Mouse (Mus musculus): ENCODE data around the gene Twistnb. TPM values are rescaled to one million over a fixed set of nuclear protein-coding genes. Genes with fewer than 3 reads are reported as not detected.

Twistnb gene
- polyA plus RNA-seq, 1 experiment from 2014 or later, result 48.2 TPM

DNA sequence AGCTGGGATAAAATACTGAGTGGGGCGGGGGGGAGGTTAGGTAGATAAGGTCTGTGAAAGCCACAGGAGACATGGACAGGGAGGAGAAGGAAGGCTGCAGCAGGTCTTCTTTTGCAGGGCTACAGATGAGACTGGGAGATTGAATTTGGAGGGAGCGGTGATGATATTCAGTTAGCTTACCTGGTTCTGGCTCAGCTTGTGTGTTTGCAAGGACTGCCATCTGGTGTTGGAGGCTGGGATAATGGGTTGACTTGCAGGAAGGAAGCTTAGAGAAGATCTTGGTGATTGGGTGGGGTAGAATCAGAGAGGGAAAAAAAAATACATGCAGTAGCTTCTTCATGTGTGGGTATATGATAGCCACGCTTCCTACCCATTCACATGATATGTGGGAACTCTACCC is 5.1 kb upstream of the Twistnb start:
- H3K9ac ChIP-seq (ENCODE audit: low read length), result no peak overlapping the region
- no peaks in the 10 kb centered on the region for H3K4me1 ChIP-seq (ENCODE audit: control insufficient read depth, insufficient read depth, low read length)
- WGBS, result 27% methylated on average over 3 of the region's 3 CpGs
- H3K4me3 ChIP-seq (ENCODE audit: low read depth, low read length), result no peak overlapping the region
- DNase-seq (ENCODE audit: low spot score) (peak; percentile 72), ATAC-seq (peak; percentile 33; the same call in 1 of the 2 replicates)
- no peak overlapping the region for H3K4me2 ChIP-seq (ENCODE audit: low read length)
- no peaks in the 10 kb centered on the region for H3K9me3 ChIP-seq (replicated peaks; ENCODE audit: control insufficient read depth, low read length)
- no peaks in the 10 kb centered on the region for H3K27me3 ChIP-seq (replicated peaks; ENCODE audit: control insufficient read depth, insufficient read depth, low read length)
- H3K36me3 ChIP-seq (ENCODE audit: control insufficient read depth, insufficient read depth, low read length), result no peaks in the 10 kb centered on the region
- no peak overlapping the region for H3K27ac ChIP-seq (ENCODE audit: low read depth, low read length)

DNA sequence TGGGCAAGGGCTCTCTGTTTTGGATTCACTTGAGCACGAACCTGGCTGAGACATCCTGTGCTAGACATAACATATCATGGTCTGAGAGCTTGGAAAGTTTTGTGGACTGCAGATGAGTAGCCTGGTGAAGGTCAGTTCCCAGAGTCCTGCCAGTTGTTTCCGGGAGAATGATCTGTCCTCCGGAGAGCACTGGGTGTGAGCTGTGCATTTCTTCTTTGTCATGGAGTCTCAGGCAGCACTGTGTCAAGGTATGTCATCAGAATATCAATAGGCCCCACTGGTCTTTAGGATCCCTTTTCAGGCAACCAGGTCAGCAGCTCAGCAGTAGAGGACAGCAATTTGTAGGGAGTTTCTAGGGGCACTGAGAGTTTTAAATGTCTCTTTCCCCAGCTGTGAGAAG is 2.1 kb upstream of the Twistnb start:
- H3K4me3 ChIP-seq (ENCODE audit: low read depth, low read length), result no peak overlapping the region
- no peak for ATAC-seq
- no peak overlapping the region for H3K9ac ChIP-seq (ENCODE audit: low read length)
- 22% methylated on average over 3 of the region's 3 CpGs for WGBS
- H3K9me3 ChIP-seq (replicated peaks; ENCODE audit: control insufficient read depth, low read length), result no peaks in the 10 kb centered on the region
- H3K4me2 ChIP-seq (ENCODE audit: low read length), result no peak overlapping the region
- no peak overlapping the region for H3K27ac ChIP-seq (ENCODE audit: low read depth, low read length)
- no peaks in the 10 kb centered on the region for H3K36me3 ChIP-seq (ENCODE audit: control insufficient read depth, insufficient read depth, low read length)
- H3K27me3 ChIP-seq (replicated peaks; ENCODE audit: control insufficient read depth, insufficient read depth, low read length), result no peaks in the 10 kb centered on the region
- no peak for DNase-seq (ENCODE audit: low spot score)
- peaks cover 4% of the 10 kb centered on the region for H3K4me1 ChIP-seq (ENCODE audit: control insufficient read depth, insufficient read depth, low read length)

DNA sequence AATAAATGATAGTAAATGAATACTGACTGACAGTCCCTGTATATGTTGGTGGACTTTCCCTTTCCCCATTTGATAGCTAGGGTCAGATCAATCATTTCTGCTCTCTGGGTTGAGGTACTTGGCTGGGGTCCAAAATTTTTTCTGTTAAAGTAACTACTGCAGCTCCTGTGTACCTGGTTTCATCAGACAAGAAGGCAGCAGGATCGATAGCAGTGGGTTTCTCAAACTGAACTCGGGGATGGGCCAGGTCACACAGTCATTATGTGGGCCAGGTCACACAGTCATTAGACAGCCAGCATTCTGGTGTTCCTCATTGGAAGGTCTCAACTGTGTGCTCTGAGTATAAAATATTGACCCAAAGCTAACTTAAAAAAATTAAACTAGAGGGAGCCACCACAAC is 1.7 kb upstream of the Twistnb start:
- no peak overlapping the region for H3K4me3 ChIP-seq (ENCODE audit: low read depth, low read length)
- H3K9ac ChIP-seq (ENCODE audit: low read length), result no peak overlapping the region
- H3K4me2 ChIP-seq (ENCODE audit: low read length), result no peak overlapping the region
- ATAC-seq (no peak), DNase-seq (ENCODE audit: low spot score) (no peak)
- no peaks in the 10 kb centered on the region for H3K36me3 ChIP-seq (ENCODE audit: control insufficient read depth, insufficient read depth, low read length)
- peaks cover 4% of the 10 kb centered on the region for H3K4me1 ChIP-seq (ENCODE audit: control insufficient read depth, insufficient read depth, low read length)
- WGBS, result 69% methylated on average over 2 of the region's 2 CpGs
- no peaks in the 10 kb centered on the region for H3K9me3 ChIP-seq (replicated peaks; ENCODE audit: control insufficient read depth, low read length)
- H3K27ac ChIP-seq (ENCODE audit: low read depth, low read length), result no peak overlapping the region
- H3K27me3 ChIP-seq (replicated peaks; ENCODE audit: control insufficient read depth, insufficient read depth, low read length), result no peaks in the 10 kb centered on the region

DNA sequence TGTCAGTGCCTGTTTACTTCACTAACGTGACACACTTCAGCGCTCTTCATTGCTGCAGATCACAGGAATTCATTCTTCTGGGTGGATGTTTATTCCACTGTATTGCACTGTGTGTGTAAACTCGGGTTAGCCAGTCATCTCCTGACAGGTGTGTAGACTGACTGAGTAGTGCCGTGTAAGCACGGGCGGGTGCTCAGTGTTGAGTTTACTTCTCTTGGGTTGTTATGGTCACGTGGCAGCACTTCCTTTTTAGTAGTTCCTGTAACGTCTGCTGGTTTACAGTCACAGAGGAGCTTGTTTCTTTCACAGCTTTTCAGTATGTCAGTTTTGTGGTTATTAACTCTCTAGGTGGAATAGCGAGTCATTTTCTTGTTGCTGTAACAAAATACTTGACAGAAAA is 4.4 kb downstream of the Twistnb start:
- no peak overlapping the region for H3K4me2 ChIP-seq (ENCODE audit: low read length)
- DNase-seq (ENCODE audit: low spot score) (no peak), ATAC-seq (no peak)
- no peak overlapping the region for H3K27ac ChIP-seq (ENCODE audit: low read depth, low read length)
- 0 out of 2 replicates have a peak, but pooled peaks cover 7% of the 10 kb centered on the region for H3K36me3 ChIP-seq (ENCODE audit: control insufficient read depth, insufficient read depth, low read length)
- H3K9me3 ChIP-seq (replicated peaks; ENCODE audit: control insufficient read depth, low read length), result no peaks in the 10 kb centered on the region
- H3K4me1 ChIP-seq (ENCODE audit: control insufficient read depth, insufficient read depth, low read length), result peaks cover 4% of the 10 kb centered on the region
- no peak overlapping the region for H3K4me3 ChIP-seq (ENCODE audit: low read depth, low read length)
- WGBS, result 86% methylated on average over 9 of the region's 9 CpGs
- no peak overlapping the region for H3K9ac ChIP-seq (ENCODE audit: low read length)
- H3K27me3 ChIP-seq (replicated peaks; ENCODE audit: control insufficient read depth, insufficient read depth, low read length), result no peaks in the 10 kb centered on the region

DNA sequence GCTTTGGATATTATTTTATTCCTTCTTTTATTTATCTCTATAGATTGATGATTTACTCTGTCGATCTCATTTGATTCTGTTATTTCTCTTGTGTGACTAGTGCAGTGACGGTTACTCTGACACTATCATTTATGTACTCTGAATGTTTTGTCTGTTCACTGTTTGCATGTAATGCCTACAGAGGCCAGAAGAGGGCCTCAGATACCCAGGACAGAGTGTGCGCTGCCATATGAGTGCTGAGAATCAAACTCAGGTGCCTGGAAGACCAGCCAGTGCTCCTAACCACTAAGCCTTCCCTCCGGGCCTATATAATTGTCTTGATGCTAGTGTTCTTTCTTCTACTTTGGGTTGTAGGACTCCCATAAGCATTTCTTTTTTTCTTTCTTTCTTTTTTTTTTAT is 5.3 kb downstream of the Twistnb start:
- Histone ChIP-seq H3K4me3 (ENCODE audit: low read depth, low read length) (no peak overlapping the region), H3K27me3 (replicated peaks; ENCODE audit: control insufficient read depth, insufficient read depth, low read length) (no peaks in the 10 kb centered on the region), H3K9ac (ENCODE audit: low read length) (no peak overlapping the region), H3K4me2 (ENCODE audit: low read length) (no peak overlapping the region), H3K9me3 (replicated peaks; ENCODE audit: control insufficient read depth, low read length) (no peaks in the 10 kb centered on the region), H3K36me3 (ENCODE audit: control insufficient read depth, insufficient read depth, low read length) (0 out of 2 replicates have a peak, but pooled peaks cover 10% of the 10 kb centered on the region), H3K4me1 (ENCODE audit: control insufficient read depth, insufficient read depth, low read length) (peaks cover 4% of the 10 kb centered on the region), H3K27ac (ENCODE audit: low read depth, low read length) (no peak overlapping the region)
- 98% methylated on average over 4 of the region's 4 CpGs for WGBS
- DNase-seq (ENCODE audit: low spot score), result no peak
- no peak for ATAC-seq

DNA sequence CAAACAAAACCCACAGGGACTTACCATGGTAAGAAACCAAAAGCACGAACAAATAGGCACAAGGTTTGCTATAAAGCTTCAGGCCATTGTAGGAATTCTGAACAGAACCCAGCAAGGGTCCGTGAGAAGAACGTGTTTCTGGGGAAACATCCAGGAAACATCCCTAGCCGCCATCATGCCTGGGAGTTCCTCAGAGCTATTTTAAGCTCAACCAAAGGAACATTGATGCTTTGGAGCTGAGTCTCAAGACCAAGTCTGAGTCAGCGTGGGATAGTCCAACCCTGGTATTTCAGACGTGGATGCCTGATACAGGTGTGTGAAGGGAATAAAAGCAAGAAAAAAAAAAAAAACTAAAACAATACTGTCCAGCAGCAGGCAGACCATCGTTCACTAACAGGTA is 26.0 kb downstream of the Twistnb start:
- no peak for ATAC-seq
- DNase-seq (ENCODE audit: low spot score), result no peak
- WGBS, result 77% methylated on average over 7 of the region's 7 CpGs

DNA sequence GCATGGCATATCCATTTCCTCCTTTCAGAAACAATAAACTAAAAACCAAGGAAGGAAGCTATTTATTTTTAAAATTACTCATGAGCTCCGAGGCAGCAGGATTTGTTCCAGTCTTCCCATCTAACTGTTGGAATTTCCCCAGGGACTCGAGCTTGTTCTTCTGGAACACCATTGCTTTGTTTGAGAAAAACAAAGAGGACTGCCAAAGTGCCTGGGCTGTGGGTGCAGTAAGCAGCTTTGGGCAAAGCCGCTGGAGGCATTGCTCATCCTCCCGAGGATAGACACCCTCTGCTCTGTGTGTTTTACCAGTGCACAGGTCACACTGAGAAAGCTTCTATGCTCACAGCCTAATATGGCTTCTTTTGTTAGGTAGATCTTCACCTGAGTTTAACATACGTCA is 26.8 kb downstream of the Twistnb start:
- 24% methylated on average over 5 of the region's 5 CpGs for WGBS
- no peaks in the 10 kb centered on the region for H3K27me3 ChIP-seq (replicated peaks; ENCODE audit: control insufficient read depth, insufficient read depth, low read length)
- no peak overlapping the region for H3K9ac ChIP-seq (ENCODE audit: low read length)
- ATAC-seq (no peak), DNase-seq (ENCODE audit: low spot score) (no peak)
- H3K27ac ChIP-seq (ENCODE audit: low read depth, low read length), result no peak overlapping the region
- no peak overlapping the region for H3K4me3 ChIP-seq (ENCODE audit: low read depth, low read length)
- H3K4me1 ChIP-seq (ENCODE audit: control insufficient read depth, insufficient read depth, low read length), result no peaks in the 10 kb centered on the region
- H3K36me3 ChIP-seq (ENCODE audit: control insufficient read depth, insufficient read depth, low read length), result no peaks in the 10 kb centered on the region
- no peaks in the 10 kb centered on the region for H3K9me3 ChIP-seq (replicated peaks; ENCODE audit: control insufficient read depth, low read length)
- no peak overlapping the region for H3K4me2 ChIP-seq (ENCODE audit: low read length)

More for the DNA sequence above, 26.0 kb downstream of the Twistnb start:
- Histone ChIP-seq H3K4me1 (ENCODE audit: control insufficient read depth, insufficient read depth, low read length) (no peaks in the 10 kb centered on the region), H3K4me2 (ENCODE audit: low read length) (no peak overlapping the region), H3K9ac (ENCODE audit: low read length) (no peak overlapping the region), H3K27ac (ENCODE audit: low read depth, low read length) (no peak overlapping the region), H3K9me3 (replicated peaks; ENCODE audit: control insufficient read depth, low read length) (no peaks in the 10 kb centered on the region), H3K4me3 (ENCODE audit: low read depth, low read length) (no peak overlapping the region), H3K36me3 (ENCODE audit: control insufficient read depth, insufficient read depth, low read length) (no peaks in the 10 kb centered on the region), H3K27me3 (replicated peaks; ENCODE audit: control insufficient read depth, insufficient read depth, low read length) (no peaks in the 10 kb centered on the region)

DNA sequence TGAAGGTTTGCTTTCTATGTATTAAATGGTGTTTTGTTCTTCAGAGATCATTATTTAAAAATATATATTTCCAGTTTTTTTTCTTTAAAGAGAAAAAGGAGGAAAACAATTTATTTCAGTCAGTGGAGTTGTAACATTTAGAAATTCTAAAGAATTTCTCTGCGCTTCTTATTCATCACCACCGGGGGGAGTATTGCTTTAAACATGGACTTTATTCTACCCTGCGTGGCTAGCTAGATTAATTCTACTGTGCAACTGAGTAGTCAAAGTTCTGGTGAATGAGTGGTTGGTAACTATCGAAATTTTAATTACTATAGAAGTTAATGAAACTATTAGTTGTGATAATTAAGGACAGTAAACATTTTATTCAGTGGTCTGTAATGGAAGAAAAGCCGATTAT is 51.5 kb downstream of the Twistnb start:
- ATAC-seq (peak; percentile 72; the same call in 1 of the 2 replicates), DNase-seq (ENCODE audit: low spot score) (peak; percentile 75)
- H3K4me1 ChIP-seq (ENCODE audit: control insufficient read depth, insufficient read depth, low read length), result no peaks in the 10 kb centered on the region
- no peak overlapping the region for H3K4me2 ChIP-seq (ENCODE audit: low read length)
- H3K9ac ChIP-seq (ENCODE audit: low read length), result no peak overlapping the region
- H3K9me3 ChIP-seq (replicated peaks; ENCODE audit: control insufficient read depth, low read length), result no peaks in the 10 kb centered on the region
- no peaks in the 10 kb centered on the region for H3K36me3 ChIP-seq (ENCODE audit: control insufficient read depth, insufficient read depth, low read length)
- no peak overlapping the region for H3K4me3 ChIP-seq (ENCODE audit: low read depth, low read length)
- no peaks in the 10 kb centered on the region for H3K27me3 ChIP-seq (replicated peaks; ENCODE audit: control insufficient read depth, insufficient read depth, low read length)
- 27% methylated on average over 5 of the region's 5 CpGs for WGBS
- no peak overlapping the region for H3K27ac ChIP-seq (ENCODE audit: low read depth, low read length)

DNA sequence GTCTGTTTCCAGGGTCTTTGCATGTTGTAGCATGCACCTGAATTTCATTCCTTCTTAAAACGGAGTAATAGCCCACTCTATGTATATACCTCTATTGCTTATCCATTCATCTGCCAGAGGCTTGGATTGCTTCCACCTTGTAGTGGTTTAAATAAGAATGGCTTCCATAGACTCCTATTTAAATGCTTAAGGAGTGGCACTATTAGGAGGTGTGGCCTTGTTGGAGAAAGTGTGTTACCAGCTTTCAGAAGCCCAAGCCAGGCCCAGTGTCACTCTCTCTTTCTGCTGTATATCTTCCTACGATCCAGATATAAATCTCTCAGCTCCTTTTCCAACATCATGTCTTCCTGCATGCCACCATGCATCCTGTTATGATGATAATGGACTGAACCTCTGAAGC is 53.5 kb downstream of the Twistnb start:
- no peaks in the 10 kb centered on the region for H3K9me3 ChIP-seq (replicated peaks; ENCODE audit: control insufficient read depth, low read length)
- H3K4me1 ChIP-seq (ENCODE audit: control insufficient read depth, insufficient read depth, low read length), result no peaks in the 10 kb centered on the region
- ATAC-seq (no peak), DNase-seq (ENCODE audit: low spot score) (no peak)
- H3K36me3 ChIP-seq (ENCODE audit: control insufficient read depth, insufficient read depth, low read length), result no peaks in the 10 kb centered on the region
- no peak overlapping the region for H3K27ac ChIP-seq (ENCODE audit: low read depth, low read length)
- no peak overlapping the region for H3K4me2 ChIP-seq (ENCODE audit: low read length)
- no peak overlapping the region for H3K4me3 ChIP-seq (ENCODE audit: low read depth, low read length)
- 80% methylated on average over 2 of the region's 2 CpGs for WGBS
- no peak overlapping the region for H3K9ac ChIP-seq (ENCODE audit: low read length)
- no peaks in the 10 kb centered on the region for H3K27me3 ChIP-seq (replicated peaks; ENCODE audit: control insufficient read depth, insufficient read depth, low read length)

All from forebrain, embryonic 14.5 days (tissue).